Mouse (Mus musculus) myocyte (in vitro differentiated cells): Measurements from ENCODE around the gene Btbd2. TPM values are rescaled to one million over a fixed set of nuclear protein-coding genes. Genes with fewer than 3 reads are reported as not detected.

Experiments used
- H3K27me3 ChIP-seq: one replicate; pipeline ENCODE4 v1.6.1; 2011; ENCODE audit not compliant: control insufficient read depth, insufficient read depth, insufficient read length
- H3K36me3 ChIP-seq: one replicate; pipeline ENCODE4 v1.6.1; 2011; ENCODE audit not compliant: control insufficient read depth, insufficient read depth
- H3K4me2 ChIP-seq: one replicate; pipeline ENCODE4 v1.6.1; 2011; ENCODE audit warnings: low read depth, control low read depth
- H3K4me3 ChIP-seq: one replicate; pipeline ENCODE4 v1.5.1; 2011; ENCODE audit warnings: mild to moderate bottlenecking, control low read depth, moderate library complexity
- H3K79me2 ChIP-seq: one replicate; pipeline ENCODE4 v1.6.1; 2011; ENCODE audit not compliant: control insufficient read depth, insufficient read depth
- H3ac ChIP-seq: one replicate; pipeline ENCODE4 v1.6.1; 2011; ENCODE audit not compliant: control insufficient read depth, insufficient read length
- CEBPB ChIP-seq: IDR thresholded peaks from 2 replicates; pipeline ENCODE4 v1.6.1; 2011; ENCODE audit warnings: mild to moderate bottlenecking, moderate library complexity; ENCODE audit not compliant: poor library complexity, insufficient read depth, severe bottlenecking
- E2F4 ChIP-seq: IDR thresholded peaks from one replicate; pipeline ENCODE4 v1.6.1; 2011; ENCODE audit warnings: mild to moderate bottlenecking, control low read depth, moderate library complexity; ENCODE audit not compliant: insufficient read depth
- MAX ChIP-seq: IDR thresholded peaks from one replicate; pipeline ENCODE4 v1.6.1; 2011; ENCODE audit warnings: low read depth, mild to moderate bottlenecking, control low read depth
- MYOD1 ChIP-seq, 3 experiments: IDR thresholded peaks; one replicate each; pipeline ENCODE4 v1.6.1; 2011; ENCODE audit warnings: control low read depth in 2 of 3, low read depth in 2 of 3, mild to moderate bottlenecking in 2 of 3, moderate library complexity in 1 of 3; ENCODE audit not compliant: insufficient read length in 2 of 3, control insufficient read depth in 1 of 3
- MYOG ChIP-seq, 3 experiments: IDR thresholded peaks; one replicate each; pipeline ENCODE4 v1.6.1; 2011; ENCODE audit warnings: control low read depth in 2 of 3, low read depth in 2 of 3, mild to moderate bottlenecking in 2 of 3; ENCODE audit not compliant: insufficient read length in 2 of 3, control insufficient read depth in 1 of 3, insufficient read depth in 1 of 3
- POLR2A ChIP-seq: IDR thresholded peaks from one replicate; pipeline ENCODE4 v1.6.1; 2011; ENCODE audit warnings: low read depth, mild to moderate bottlenecking, control low read depth, moderate library complexity; ENCODE audit not compliant: insufficient read length
- POLR2AphosphoS2 ChIP-seq: IDR thresholded peaks from one replicate; pipeline ENCODE4 v1.6.1; 2011; ENCODE audit warnings: low read depth, control low read depth; ENCODE audit not compliant: insufficient read length
- REST ChIP-seq: IDR thresholded peaks from one replicate; pipeline ENCODE4 v1.6.1; 2011; ENCODE audit warnings: mild to moderate bottlenecking, control low read depth, moderate library complexity; ENCODE audit not compliant: insufficient read depth, insufficient read length
- SRF ChIP-seq: IDR thresholded peaks from one replicate; pipeline ENCODE4 v1.6.1; 2011; ENCODE audit warnings: low read depth; ENCODE audit not compliant: control insufficient read depth, insufficient read length
- TCF12 ChIP-seq: IDR thresholded peaks from one replicate; pipeline ENCODE4 v1.6.1; 2011; ENCODE audit warnings: mild to moderate bottlenecking, control low read depth; ENCODE audit not compliant: poor library complexity, insufficient read depth, severe bottlenecking
- TCF3 ChIP-seq: IDR thresholded peaks from one replicate; pipeline ENCODE4 v1.6.1; 2011; ENCODE audit warnings: low read depth, control low read depth; ENCODE audit not compliant: insufficient read length
- USF1 ChIP-seq: IDR thresholded peaks from one replicate; pipeline ENCODE4 v1.6.1; 2011; ENCODE audit warnings: low read depth, mild to moderate bottlenecking, control low read depth, moderate library complexity
- polyA plus RNA-seq: library from polyadenylated mRNA; unstranded; fragments of >200 nt; fragmentation: generic; extraction: Trizol; gene quantifications from one replicate; pipeline ENCODE4 v1.2.1, GENCODE M21; 2012; ENCODE audit warnings: missing spikeins

Btbd2 gene
- polyA plus RNA-seq, 1 experiment, result 55.9 TPM

DNA sequence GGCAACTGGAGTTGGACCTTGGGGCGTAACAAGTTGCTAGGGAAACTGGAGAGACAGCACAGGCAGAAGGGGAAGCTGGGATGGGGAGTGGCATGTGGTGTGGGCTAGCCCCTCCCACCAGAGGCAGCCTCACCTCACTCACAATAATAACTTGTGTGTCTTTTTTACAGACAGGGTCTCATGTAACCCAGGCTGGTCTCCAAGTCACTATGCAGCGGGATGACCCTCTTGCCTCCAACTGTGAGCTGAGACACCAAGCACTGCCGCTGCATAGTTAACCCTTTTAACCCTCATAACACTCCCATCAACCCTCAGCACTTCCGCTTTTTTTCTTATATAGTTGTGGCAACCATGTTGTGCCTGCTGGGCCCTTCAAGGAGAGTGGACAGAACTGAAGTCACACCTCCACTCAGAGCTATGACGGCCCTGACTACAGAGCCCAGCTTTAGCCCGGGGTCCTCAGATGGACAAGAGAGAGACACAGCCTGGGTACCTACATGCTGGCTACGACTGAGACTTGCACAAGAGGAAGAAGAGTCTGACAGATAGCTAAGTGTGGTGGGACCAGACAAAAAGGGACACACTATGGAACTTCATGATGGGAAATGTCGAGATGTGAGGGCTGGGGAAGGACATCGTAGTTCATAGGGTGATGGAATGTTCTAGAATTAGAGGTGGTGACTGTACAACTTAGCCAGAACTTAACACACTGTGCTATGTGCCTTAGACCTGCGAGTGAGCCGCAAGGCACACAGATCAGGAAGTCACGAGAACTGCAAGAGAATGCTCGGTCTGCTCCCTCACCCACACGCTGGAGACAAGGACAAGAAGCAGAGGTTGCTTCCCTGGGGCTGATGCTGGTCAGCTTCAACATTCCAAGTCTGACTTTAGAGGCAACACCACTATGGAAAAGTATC, 35.6 kb upstream of the Btbd2 start:
- no peaks in the 10 kb centered on the region for H3K36me3 ChIP-seq
- no peak for TF ChIP-seq REST
- TF ChIP-seq TCF12, result no peak
- no peak for TF ChIP-seq MYOG (IDR thresholded peaks at IDR 0.05; ENCODE audit: control insufficient read depth in 1 of 3, insufficient read depth in 1 of 3, insufficient read length in 2 of 3, low read depth in 2 of 3)
- no peak for TF ChIP-seq POLR2AphosphoS2
- TF ChIP-seq CEBPB, result no peak
- TF ChIP-seq USF1, result no peak
- no peak for TF ChIP-seq TCF3
- no peak for TF ChIP-seq MYOD1 (IDR thresholded peaks at IDR 0.05; ENCODE audit: control insufficient read depth in 1 of 3, insufficient read length in 2 of 3, low read depth in 2 of 3)
- no peak for TF ChIP-seq POLR2A
- no peak for TF ChIP-seq MAX
- TF ChIP-seq SRF, result no peak
- no peak for TF ChIP-seq E2F4
- H3K4me3 ChIP-seq, result no peak overlapping the region
- no peak overlapping the region for H3ac ChIP-seq
- no peaks in the 10 kb centered on the region for H3K79me2 ChIP-seq
- no peak overlapping the region for H3K4me2 ChIP-seq
- no peaks in the 10 kb centered on the region for H3K27me3 ChIP-seq

- H3K79me2 ChIP-seq, result no peaks in the 10 kb centered on the region
- no peaks in the 10 kb centered on the region for H3K27me3 ChIP-seq
- H3ac ChIP-seq, result no peak overlapping the region
- TF ChIP-seq SRF, result no peak
- no peak for TF ChIP-seq TCF12
- no peak for TF ChIP-seq E2F4
- TF ChIP-seq MAX, result no peak
- TF ChIP-seq POLR2A, result no peak
- TF ChIP-seq POLR2AphosphoS2, result no peak
- TF ChIP-seq MYOD1 (IDR thresholded peaks at IDR 0.05; ENCODE audit: control insufficient read depth in 1 of 3, insufficient read length in 2 of 3, low read depth in 2 of 3), result no peak
- no peak for TF ChIP-seq USF1
- H3K36me3 ChIP-seq, result peaks cover 10% of the 10 kb centered on the region
- no peak overlapping the region for H3K4me2 ChIP-seq
- H3K4me3 ChIP-seq, result no peak overlapping the region
Observed at GRCm38 (mm10) chr10:80687850-80688249, 31.0 kb upstream of the Btbd2 start.

DNA sequence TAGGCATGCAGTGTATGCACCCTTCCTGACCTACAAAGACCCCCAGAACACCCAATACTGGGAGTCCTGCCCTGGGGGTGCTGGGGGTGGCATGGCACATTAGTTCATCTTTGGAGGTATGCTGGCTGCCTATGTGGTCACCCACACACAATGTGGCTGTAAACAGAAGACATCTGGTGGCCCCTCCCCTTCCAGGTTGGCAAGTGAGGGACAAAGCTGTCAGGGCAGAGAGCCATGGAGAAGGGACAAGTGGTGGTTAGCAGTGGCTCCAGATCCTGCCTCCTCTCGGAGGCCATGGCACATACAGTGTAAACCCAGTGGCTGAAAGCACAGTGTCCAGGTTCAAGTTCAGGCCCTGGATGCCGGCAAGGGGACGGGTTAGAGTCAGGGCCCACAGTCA, 29.7 kb upstream of the Btbd2 start:
- peaks cover 10% of the 10 kb centered on the region for H3K36me3 ChIP-seq
- H3K27me3 ChIP-seq, result no peaks in the 10 kb centered on the region
- H3K4me3 ChIP-seq, result no peak overlapping the region
- H3K79me2 ChIP-seq, result no peaks in the 10 kb centered on the region
- no peak overlapping the region for H3K4me2 ChIP-seq
- H3ac ChIP-seq, result no peak overlapping the region
- no peak for TF ChIP-seq POLR2AphosphoS2
- TF ChIP-seq POLR2A, result no peak
- TF ChIP-seq REST, result no peak
- TF ChIP-seq MYOG (IDR thresholded peaks at IDR 0.05; ENCODE audit: control insufficient read depth in 1 of 3, insufficient read depth in 1 of 3, insufficient read length in 2 of 3, low read depth in 2 of 3), result no peak
- TF ChIP-seq E2F4, result no peak
- no peak for TF ChIP-seq MAX
- TF ChIP-seq TCF12, result no peak
- no peak for TF ChIP-seq CEBPB
- no peak for TF ChIP-seq SRF
- no peak for TF ChIP-seq TCF3
- TF ChIP-seq MYOD1 (IDR thresholded peaks at IDR 0.05; ENCODE audit: control insufficient read depth in 1 of 3, insufficient read length in 2 of 3, low read depth in 2 of 3), result no peak
- no peak for TF ChIP-seq USF1

- Histone ChIP-seq H3K27me3 (no peaks in the 10 kb centered on the region), H3K36me3 (peaks cover 10% of the 10 kb centered on the region), H3K4me2 (no peak overlapping the region), H3K79me2 (no peaks in the 10 kb centered on the region), H3K4me3 (no peak overlapping the region), H3ac (no peak overlapping the region)
- TF ChIP-seq POLR2AphosphoS2, result no peak
- no peak for TF ChIP-seq MYOD1 (IDR thresholded peaks at IDR 0.05; ENCODE audit: control insufficient read depth in 1 of 3, insufficient read length in 2 of 3, low read depth in 2 of 3)
- TF ChIP-seq USF1, result no peak
- TF ChIP-seq SRF, result no peak
Observed at GRCm38 (mm10) chr10:80684984-80685383, 28.1 kb upstream of the Btbd2 start.

- no peak for TF ChIP-seq TCF3
- TF ChIP-seq CEBPB, result no peak
- TF ChIP-seq SRF, result no peak
- no peak for TF ChIP-seq TCF12
- no peak for TF ChIP-seq USF1
- TF ChIP-seq MYOG (IDR thresholded peaks at IDR 0.05; ENCODE audit: control insufficient read depth in 1 of 3, insufficient read depth in 1 of 3, insufficient read length in 2 of 3, low read depth in 2 of 3), result no peak
- no peak for TF ChIP-seq MAX
- TF ChIP-seq POLR2AphosphoS2, result no peak
- no peak for TF ChIP-seq E2F4
- no peak for TF ChIP-seq REST
- TF ChIP-seq POLR2A, result no peak
- Histone ChIP-seq H3K27me3 (no peaks in the 10 kb centered on the region), H3K36me3 (peaks cover 10% of the 10 kb centered on the region), H3ac (no peak overlapping the region), H3K4me3 (no peak overlapping the region), H3K4me2 (no peak overlapping the region), H3K79me2 (no peaks in the 10 kb centered on the region)
Observed at GRCm38 (mm10) chr10:80684214-80684613, 27.3 kb upstream of the Btbd2 start.
